Mouse (Mus musculus) hindbrain, embryonic 10.5 days (tissue): ENCODE results near the gene Hps4. TPM values are rescaled to one million over a fixed set of nuclear protein-coding genes. Genes with fewer than 3 reads are reported as not detected.

Experiments
- DNase-seq: peaks from one replicate; pipeline ENCODE4 v3.0.0-alpha.2; 2017; ENCODE audit warnings: low spot score
- H3K27ac ChIP-seq: fragments of 300-500 bp; sonication (generic); 2 replicates; pipeline ENCODE4 v1.5.1; 2016; ENCODE audit warnings: mild to moderate bottlenecking, moderate library complexity
- H3K27me3 ChIP-seq: fragments of 300-500 bp; sonication (generic); 2 replicates; pipeline ENCODE4 v1.6.1; 2016; ENCODE audit warnings: mild to moderate bottlenecking; ENCODE audit not compliant: poor library complexity, insufficient read depth, severe bottlenecking
- H3K36me3 ChIP-seq: fragments of 300-500 bp; sonication (generic); 2 replicates; pipeline ENCODE4 v1.6.1; 2016; ENCODE audit warnings: mild to moderate bottlenecking, moderate library complexity
- H3K4me1 ChIP-seq: fragments of 300-500 bp; sonication (generic); replicated peaks from 2 replicates; pipeline ENCODE4 v1.6.1; 2016; ENCODE audit warnings: mild to moderate bottlenecking
- H3K4me3 ChIP-seq: fragments of 300-500 bp; sonication (generic); 2 replicates; pipeline ENCODE4 v1.5.1; 2016; ENCODE audit warnings: mild to moderate bottlenecking, moderate library complexity
- H3K9me3 ChIP-seq: fragments of 300-500 bp; sonication (generic); 2 replicates; pipeline ENCODE4 v1.6.1; 2016; ENCODE audit warnings: mild to moderate bottlenecking, moderate library complexity
- WGBS: fragments of 180-500 bp; shearing (Covaris S2); methylation state at CpG from one replicate; pipeline ENCODE4 v1.1.7; 2016; 5-methylcytosine and 5-hydroxymethylcytosine counted together
- polyA plus RNA-seq: library from polyadenylated mRNA; unstranded; fragments of >200 nt; fragmentation: Nextera tagmentation; extraction: Ambion mirVana; gene quantifications from 2 replicates; pipeline ENCODE4 v1.2.1, GENCODE M21; 2016

Hps4 gene
- polyA plus RNA-seq, 1 experiment from 2014 or later: 36.7 TPM

- H3K4me1 ChIP-seq: peaks cover 32% of the 10 kb centered on the region
- WGBS: 2% methylated on average over 33 of the region's 33 CpGs
- H3K27me3 ChIP-seq: no peaks in the 10 kb centered on the region
- H3K36me3 ChIP-seq: peaks cover 43% of the 10 kb centered on the region
- H3K27ac ChIP-seq: peak overlapping the region; percentile 83
- H3K9me3 ChIP-seq: no peaks in the 10 kb centered on the region
- peak overlapping the region; percentile 90 for H3K4me3 ChIP-seq
- DNase-seq: no peak
Measured at GRCm38 (mm10) chr5:112326446-112327009, 16.4 kb upstream of the Hps4 start.

GRCm38 (mm10) chr5:112327854-112328253, 15.0 kb upstream of the Hps4 start:
- no peaks in the 10 kb centered on the region for H3K27me3 ChIP-seq
- no peak for DNase-seq
- H3K27ac ChIP-seq: no peak overlapping the region
- H3K9me3 ChIP-seq: no peaks in the 10 kb centered on the region
- H3K4me1 ChIP-seq: peaks cover 32% of the 10 kb centered on the region
- peaks cover 57% of the 10 kb centered on the region for H3K36me3 ChIP-seq
- WGBS: 91% methylated on average over 15 of the region's 15 CpGs
- no peak overlapping the region for H3K4me3 ChIP-seq

- no peak overlapping the region for H3K4me3 ChIP-seq
- no peak overlapping the region for H3K27ac ChIP-seq
- H3K27me3 ChIP-seq: no peaks in the 10 kb centered on the region
- H3K4me1 ChIP-seq: peaks cover 26% of the 10 kb centered on the region
- no peak for DNase-seq
- H3K9me3 ChIP-seq: no peaks in the 10 kb centered on the region
- WGBS: 95% methylated on average over 14 of the region's 14 CpGs
- H3K36me3 ChIP-seq: peaks cover 78% of the 10 kb centered on the region
Measured at GRCm38 (mm10) chr5:112329805-112330564, 12.9 kb upstream of the Hps4 start.

GRCm38 (mm10) chr5:112335473-112335872, 7.4 kb upstream of the Hps4 start:
- Histone ChIP-seq H3K36me3 (peaks cover 99% of the 10 kb centered on the region), H3K4me3 (no peak overlapping the region), H3K4me1 (no peaks in the 10 kb centered on the region), H3K27ac (no peak overlapping the region), H3K9me3 (no peaks in the 10 kb centered on the region), H3K27me3 (no peaks in the 10 kb centered on the region)
- peak; percentile 54 for DNase-seq
- 39% methylated on average over 2 of the region's 2 CpGs for WGBS

GRCm38 (mm10) chr5:112337004-112337403, 5.9 kb upstream of the Hps4 start:
- no peak for DNase-seq
- Histone ChIP-seq H3K9me3 (no peaks in the 10 kb centered on the region), H3K27me3 (no peaks in the 10 kb centered on the region), H3K27ac (no peak overlapping the region), H3K36me3 (peaks cover 88% of the 10 kb centered on the region), H3K4me1 (peaks cover 8% of the 10 kb centered on the region), H3K4me3 (no peak overlapping the region)
- WGBS: 95% methylated on average over 22 of the region's 22 CpGs

- Histone ChIP-seq H3K4me1 (peaks cover 26% of the 10 kb centered on the region), H3K27me3 (no peaks in the 10 kb centered on the region), H3K27ac (no peak overlapping the region), H3K4me3 (no peak overlapping the region), H3K36me3 (peaks cover 65% of the 10 kb centered on the region), H3K9me3 (no peaks in the 10 kb centered on the region)
- WGBS: 84% methylated on average over 7 of the region's 7 CpGs
- DNase-seq: no peak
Measured at GRCm38 (mm10) chr5:112339215-112339614, 3.7 kb upstream of the Hps4 start.

GRCm38 (mm10) chr5:112343205-112343595, 317 bp downstream of the Hps4 start:
- DNase-seq: no peak
- under 1% methylated on average over 24 of the region's 24 CpGs for whole genome bisulfite sequencing
- H3K27me3 ChIP-seq: no peaks in the 10 kb centered on the region
- peaks cover 59% of the 10 kb centered on the region for H3K36me3 ChIP-seq
- H3K27ac ChIP-seq: peak overlapping the region; percentile 94
- H3K4me1 ChIP-seq: peaks cover 48% of the 10 kb centered on the region
- H3K9me3 ChIP-seq: no peaks in the 10 kb centered on the region
- H3K4me3 ChIP-seq: peak overlapping the region; percentile 82

GRCm38 (mm10) chr5:112344092-112344960, 1.4 kb downstream of the Hps4 start:
- DNase-seq: no peak
- WGBS: 81% methylated on average over 6 of the region's 6 CpGs
- H3K4me1 ChIP-seq: peaks cover 48% of the 10 kb centered on the region
- H3K4me3 ChIP-seq: peak overlapping the region; percentile 82
- peaks cover 59% of the 10 kb centered on the region for H3K36me3 ChIP-seq
- H3K27ac ChIP-seq: no peak overlapping the region
- H3K27me3 ChIP-seq: no peaks in the 10 kb centered on the region
- no peaks in the 10 kb centered on the region for H3K9me3 ChIP-seq

GRCm38 (mm10) chr5:112346211-112346965, 3.5 kb downstream of the Hps4 start:
- H3K36me3 ChIP-seq: peaks cover 64% of the 10 kb centered on the region
- H3K27ac ChIP-seq: no peak overlapping the region; the same call in 1 of the 2 replicates
- H3K4me3 ChIP-seq: no peak overlapping the region
- no peak for DNase-seq
- H3K27me3 ChIP-seq: no peaks in the 10 kb centered on the region
- no peaks in the 10 kb centered on the region for H3K9me3 ChIP-seq
- 86% methylated on average over 16 of the region's 16 CpGs for WGBS
- H3K4me1 ChIP-seq: peaks cover 46% of the 10 kb centered on the region

GRCm38 (mm10) chr5:112349169-112349568, 6.3 kb downstream of the Hps4 start:
- Histone ChIP-seq H3K4me3 (no peak overlapping the region), H3K27me3 (no peaks in the 10 kb centered on the region), H3K9me3 (no peaks in the 10 kb centered on the region), H3K4me1 (peaks cover 23% of the 10 kb centered on the region), H3K27ac (no peak overlapping the region), H3K36me3 (peaks cover 91% of the 10 kb centered on the region)
- no peak for DNase-seq
- 95% methylated on average over 8 of the region's 8 CpGs for WGBS

GRCm38 (mm10) chr5:112355493-112355892, 12.6 kb downstream of the Hps4 start:
- no peak for DNase-seq
- H3K27me3 ChIP-seq: no peaks in the 10 kb centered on the region
- H3K4me3 ChIP-seq: no peak overlapping the region
- peaks cover 88% of the 10 kb centered on the region for H3K36me3 ChIP-seq
- H3K4me1 ChIP-seq: peaks cover 5% of the 10 kb centered on the region; the same call in 1 of the 2 replicates
- no peak overlapping the region for H3K27ac ChIP-seq
- WGBS: 87% methylated on average over 6 of the region's 6 CpGs
- H3K9me3 ChIP-seq: no peaks in the 10 kb centered on the region

- Histone ChIP-seq H3K4me3 (no peak within 1 kb of the TSS), H3K4me1 (peaks cover 5% of the 10 kb centered on the region; the same call in 1 of the 2 replicates), H3K36me3 (peaks cover 84% of the 10 kb centered on the region), H3K27me3 (no peaks in the 10 kb centered on the region), H3K27ac (no peak within 1 kb of the TSS), H3K9me3 (no peaks in the 10 kb centered on the region)
- DNase-seq: no peak
- 59% methylated on average over 13 of the region's 13 CpGs for WGBS
Measured at GRCm38 (mm10) chr5:112355910-112356309, 13.0 kb downstream of the Hps4 start, which contains the start of gene Gm6583. Gene Gm6583, minus strand, starts transcription at chr5:112356033.
